Mouse (Mus musculus) skeletal muscle tissue, adult 2 months (tissue): ENCODE measurements at regions not wholly inside any gene's neighbourhood (a gene's known extent, or its start where the extent isn't known, plus 50 kb on each side); places are given as distances from the start of the nearest gene placed in this dataset.
A peak's percentile ranks its signal among the peaks of the same experiment; 100 is the strongest.

Experiments used
- DNase-seq: peaks from one replicate; pipeline ENCODE4 v3.0.0-alpha.2; 2012; ENCODE audit warnings: low read depth, low spot score

- DNase-seq = no peak
Measured at GRCm38 (mm10) chr16:29706996-29707395, 127.9 kb downstream of the Opa1 start.

- no peak for DNase-seq
Measured at GRCm38 (mm10) chr16:29707656-29708055, 128.5 kb downstream of the Opa1 start.

GRCm38 (mm10) chr16:29709072-29709471 lies 129.9 kb downstream of the Opa1 start:
- no peak for DNase-seq

- DNase-seq = no peak
Measured at GRCm38 (mm10) chr16:29711386-29711785, 132.3 kb downstream of the Opa1 start.

GRCm38 (mm10) chr16:29711912-29712681 lies 133.0 kb downstream of the Opa1 start:
- peak; percentile 64 for DNase-seq

GRCm38 (mm10) chr16:29714612-29715127 lies 135.5 kb downstream of the Opa1 start:
- peak; percentile 50 for DNase-seq

- DNase-seq = no peak
Measured at GRCm38 (mm10) chr16:29718965-29719364, 139.8 kb downstream of the Opa1 start.

GRCm38 (mm10) chr16:29719571-29720451 lies 140.7 kb downstream of the Opa1 start:
- no peak for DNase-seq

- no peak for DNase-seq
Measured at GRCm38 (mm10) chr16:29725153-29725552, 146.0 kb downstream of the Opa1 start.

- DNase-seq = no peak
Measured at GRCm38 (mm10) chr16:29725563-29725962, 146.4 kb downstream of the Opa1 start.

- DNase-seq = no peak
Measured at GRCm38 (mm10) chr16:29727397-29727796, 148.3 kb downstream of the Opa1 start.

- DNase-seq = peak; percentile 70
Measured at GRCm38 (mm10) chr16:29728769-29729481, 149.8 kb downstream of the Opa1 start.

- DNase-seq = no peak
Measured at GRCm38 (mm10) chr16:29730010-29730409, 150.9 kb downstream of the Opa1 start.

- no peak for DNase-seq
Measured at GRCm38 (mm10) chr16:29732889-29733288, 153.8 kb downstream of the Opa1 start.

- DNase-seq = no peak
Measured at GRCm38 (mm10) chr16:29733847-29734246, 154.7 kb downstream of the Opa1 start.

GRCm38 (mm10) chr16:29734324-29734723 lies 155.2 kb downstream of the Opa1 start:
- DNase-seq = peak; percentile 82

- DNase-seq = peak; percentile 47
Measured at GRCm38 (mm10) chr16:29734738-29735250, 155.7 kb downstream of the Opa1 start.

- no peak for DNase-seq
Measured at GRCm38 (mm10) chr16:29735371-29736008, 156.4 kb downstream of the Opa1 start.

- DNase-seq = no peak
Measured at GRCm38 (mm10) chr16:29736211-29736610, 157.1 kb downstream of the Opa1 start.

- no peak for DNase-seq
Measured at GRCm38 (mm10) chr16:29738075-29738474, 158.9 kb downstream of the Opa1 start.
